Mouse (Mus musculus): ENCODE data around the gene Mtfp1.
"Not testable (repeated sequence)": the region's sequence is repeated elsewhere in the genome, so short reads cannot be mapped to it uniquely, and the experiment has no call there.

Mtfp1 gene

GRCm38 (mm10) chr11:4095171-4096053 is at the start of gene Mtfp1:
Mtfp1 (minus strand) TSS chr11:4095445.
- DNase-seq (ENCODE audit: low spot score) = peak; percentile 45

- no peak for DNase-seq (ENCODE audit: low spot score)
Measured at GRCm38 (mm10) chr11:4143281-4144062, 48.2 kb upstream of the Mtfp1 start.

- no peak for DNase-seq (ENCODE audit: low spot score)
Measured at GRCm38 (mm10) chr11:4142352-4142751, 47.1 kb upstream of the Mtfp1 start.

GRCm38 (mm10) chr11:4141505-4141904 is 46.3 kb upstream of the Mtfp1 start:
- DNase-seq (ENCODE audit: low spot score) = no peak

- no peak for DNase-seq (ENCODE audit: low spot score)
Measured at GRCm38 (mm10) chr11:4138964-4139363, 43.7 kb upstream of the Mtfp1 start.

- peak; percentile 89 for DNase-seq (ENCODE audit: low spot score)
Measured at GRCm38 (mm10) chr11:4134986-4135935, 40.0 kb upstream of the Mtfp1 start, which contains the start of gene Rnf215. Rnf215 (plus strand) TSS chr11:4135202.

GRCm38 (mm10) chr11:4134400-4134799 is 39.2 kb upstream of the Mtfp1 start:
- no peak for DNase-seq (ENCODE audit: low spot score)

GRCm38 (mm10) chr11:4133450-4133849 is 38.2 kb upstream of the Mtfp1 start:
- no peak for DNase-seq (ENCODE audit: low spot score)

- DNase-seq (ENCODE audit: low spot score) = not testable (repeated sequence)
Measured at GRCm38 (mm10) chr11:4128461-4128860, 33.2 kb upstream of the Mtfp1 start.

- DNase-seq (ENCODE audit: low spot score) = no peak
Measured at GRCm38 (mm10) chr11:4127059-4127458, 31.8 kb upstream of the Mtfp1 start.

GRCm38 (mm10) chr11:4123922-4124321 is 28.7 kb upstream of the Mtfp1 start:
- peak; percentile 64 for DNase-seq (ENCODE audit: low spot score)

- peak; percentile 32 for DNase-seq (ENCODE audit: low spot score)
Measured at GRCm38 (mm10) chr11:4122742-4123579, 27.7 kb upstream of the Mtfp1 start, which contains the start of gene Sec14l2. Sec14l2 (minus strand) TSS chr11:4123415.

GRCm38 (mm10) chr11:4122226-4122625 is 27.0 kb upstream of the Mtfp1 start:
- no peak for DNase-seq (ENCODE audit: low spot score)

- no peak for DNase-seq (ENCODE audit: low spot score)
Measured at GRCm38 (mm10) chr11:4121691-4122090, 26.4 kb upstream of the Mtfp1 start.

- DNase-seq (ENCODE audit: low spot score) = no peak
Measured at GRCm38 (mm10) chr11:4119635-4120034, 24.4 kb upstream of the Mtfp1 start.

GRCm38 (mm10) chr11:4118081-4118921 is 23.1 kb upstream of the Mtfp1 start:
- DNase-seq (ENCODE audit: low spot score) = peak; percentile 77

GRCm38 (mm10) chr11:4117372-4118071 is 22.3 kb upstream of the Mtfp1 start:
- DNase-seq (ENCODE audit: low spot score) = peak; percentile 34

- peak; percentile 42 for DNase-seq (ENCODE audit: low spot score)
Measured at GRCm38 (mm10) chr11:4116458-4117141, 21.4 kb upstream of the Mtfp1 start.

GRCm38 (mm10) chr11:4115407-4115806 is 20.2 kb upstream of the Mtfp1 start:
- no peak for DNase-seq (ENCODE audit: low spot score)
